Mouse (Mus musculus) C2C12 (cell line): Measurements from ENCODE around the gene Ltbp2.

Source experiments
- CTCF ChIP-seq: IDR thresholded peaks from one replicate; pipeline ENCODE4 v1.5.1; 2011; ENCODE audit not compliant: control insufficient read depth, insufficient read depth, insufficient read length
- FOSL1 ChIP-seq: IDR thresholded peaks from one replicate; pipeline ENCODE4 v1.8.0; 2011; ENCODE audit warnings: mild to moderate bottlenecking, low read length; ENCODE audit not compliant: poor library complexity, insufficient read depth, severe bottlenecking
- MAX ChIP-seq: IDR thresholded peaks from one replicate; pipeline ENCODE4 v1.6.1; 2011; ENCODE audit warnings: mild to moderate bottlenecking, control low read depth
- MYOG ChIP-seq: IDR thresholded peaks from one replicate; pipeline ENCODE4 v1.6.1; 2011; ENCODE audit not compliant: control insufficient read depth, insufficient read length; ENCODE audit errors: extremely low read depth
- USF1 ChIP-seq: IDR thresholded peaks from one replicate; pipeline ENCODE4 v1.6.1; 2011; ENCODE audit warnings: low read depth, mild to moderate bottlenecking, control low read depth, moderate library complexity

GRCm38 (mm10) chr12:84882796-84883195 lies 6.5 kb upstream of the Ltbp2 start:
- TF ChIP-seq CTCF (no peak), MYOG (no peak), USF1 (no peak), MAX (no peak), FOSL1 (no peak)
